13 mouse cellular contexts compared by ENCODE assay signal in the genomic region with DNA sequence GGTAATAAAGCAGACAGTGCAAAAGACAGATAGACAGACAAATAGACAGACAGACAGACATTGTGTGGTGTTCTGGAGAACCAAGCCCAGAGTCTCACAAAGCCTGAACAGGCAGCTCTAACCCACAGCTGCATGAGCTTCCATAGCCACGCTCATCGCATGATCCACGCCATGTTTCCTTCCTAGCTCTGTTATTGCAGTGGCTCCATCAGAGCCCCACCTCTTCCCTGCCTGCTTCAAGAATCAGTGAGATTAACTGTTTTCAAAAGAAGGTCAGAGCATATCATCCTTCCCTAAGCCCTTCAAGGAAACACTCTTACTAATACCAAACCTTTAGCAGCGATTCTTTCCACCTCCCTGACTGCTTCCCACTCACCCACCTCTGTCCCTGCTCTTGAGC. TPM values are rescaled to one million over a fixed set of nuclear protein-coding genes. Genes with fewer than 3 reads are reported as not detected.
DNase-seq lines count a peak whose midpoint lies in the region; ATAC-seq and TF ChIP-seq lines count a peak whose summit lies in the region.
"Had no signal": no experiment of that assay in that cellular context is flagged by ENCODE, and none has a peak within 500 bp of the region (broad histone marks: within the 10 kb centered on the region; RNA-seq: fewer than 3 reads in every experiment).

No protein-coding gene starts in this region.

- no peak overlapping the region for H3K4me2 ChIP-seq in forebrain, postnatal 0 days (ENCODE audit: low read depth)
- peak overlapping the region; percentile 49 for H3K4me2 ChIP-seq in liver, embryonic 15.5 days
- H3K4me2 ChIP-seq: forebrain, embryonic 12.5 days; hindbrain, embryonic 15.5 days had no signal

- no peaks in the 10 kb centered on the region for H3K27me3 ChIP-seq in forebrain, embryonic 10.5 days (ENCODE audit: poor library complexity, severe bottlenecking)
- H3K27me3 ChIP-seq in forebrain, postnatal 0 days (ENCODE audit: insufficient read depth, low read length), result no peaks in the 10 kb centered on the region
- no peaks in the 10 kb centered on the region for H3K27me3 ChIP-seq in megakaryocyte, embryonic 14.5 days (replicated peaks)
- no peaks in the 10 kb centered on the region for H3K27me3 ChIP-seq in liver, embryonic 15.5 days
- H3K27me3 ChIP-seq: forebrain, embryonic 12.5 days; hindbrain, embryonic 15.5 days had no signal

- H3K4me1 ChIP-seq in forebrain, embryonic 10.5 days, result peaks cover 27% of the 10 kb centered on the region
- no peaks in the 10 kb centered on the region for H3K4me1 ChIP-seq in forebrain, postnatal 0 days (ENCODE audit: insufficient read depth)
- peaks cover 81% of the 10 kb centered on the region for H3K4me1 ChIP-seq in megakaryocyte, embryonic 14.5 days
- peaks cover 80% of the 10 kb centered on the region for H3K4me1 ChIP-seq in liver, embryonic 15.5 days (replicated peaks)

- no peak for ATAC-seq in forebrain, postnatal 0 days
- ATAC-seq in megakaryocyte, adult 5-6 weeks (ENCODE audit: poor library complexity, severe bottlenecking), result no peak
- peak; percentile 23 for ATAC-seq in liver, embryonic 15.5 days (ENCODE audit: insufficient read depth)

- no peak overlapping the region for H3K4me3 ChIP-seq in forebrain, embryonic 10.5 days
- no peak overlapping the region for H3K4me3 ChIP-seq in forebrain, postnatal 0 days (ENCODE audit: low read depth, low read length)
- peak overlapping the region; percentile 88 for H3K4me3 ChIP-seq in megakaryocyte, embryonic 14.5 days (replicated peaks)
- peak overlapping the region; percentile 1 for H3K4me3 ChIP-seq in liver, embryonic 15.5 days (replicated peaks)
- H3K4me3 ChIP-seq: forebrain, embryonic 12.5 days; hindbrain, embryonic 15.5 days had no signal

- TF ChIP-seq CTCF in forebrain, postnatal 0 days (IDR thresholded peaks at IDR 0.05; ENCODE audit: low read depth), result no peak

- DNase-seq in forebrain, embryonic 10.5 days (ENCODE audit: extremely low spot score, low spot score), result no peak
- DNase-seq in forebrain, postnatal 0 days, result no peak
- DNase-seq in c-Kit-positive CD71-positive TER-119-positive erythroid progenitor cells, embryonic 14.5 days (ENCODE audit: low spot score), result peak; percentile 56
- no peak for DNase-seq in layer of hippocampus, adult 18-20 months (ENCODE audit: low spot score in 2 of 2)
- no peak for DNase-seq in embryo, embryonic 10 days (ENCODE audit: low spot score)
- DNase-seq: gastrocnemius, postnatal 14 days; left cerebral cortex, postnatal 4 days; lung, postnatal 14 days had no signal

- 62% methylated on average over 4 of the region's 4 CpGs for WGBS in forebrain, embryonic 10.5 days
- 75% methylated on average over 4 of the region's 4 CpGs for WGBS in forebrain, postnatal 0 days
- 26% methylated on average over 4 of the region's 4 CpGs for WGBS in liver, embryonic 15.5 days (ENCODE audit: insufficient replicate concordance)

- H3K27ac ChIP-seq in forebrain, embryonic 10.5 days, result 0 out of 2 replicates have a peak overlapping the region, but pooled peaks have one; percentile 31
- H3K27ac ChIP-seq in forebrain, postnatal 0 days (ENCODE audit: low read depth, low read length), result no peak overlapping the region
- H3K27ac ChIP-seq in liver, embryonic 15.5 days (replicated peaks), result peak overlapping the region; percentile 87
- H3K27ac ChIP-seq: forebrain, embryonic 12.5 days; hindbrain, embryonic 15.5 days had no signal

- no peaks in the 10 kb centered on the region; the same call in 1 of the 2 replicates for H3K36me3 ChIP-seq in forebrain, embryonic 10.5 days (replicated peaks)
- H3K36me3 ChIP-seq in forebrain, postnatal 0 days (ENCODE audit: insufficient read depth), result no peaks in the 10 kb centered on the region
- H3K36me3 ChIP-seq in megakaryocyte, embryonic 14.5 days (replicated peaks; ENCODE audit: low read length), result peaks cover 26% of the 10 kb centered on the region
- peaks cover 16% of the 10 kb centered on the region for H3K36me3 ChIP-seq in liver, embryonic 15.5 days (replicated peaks)
- H3K36me3 ChIP-seq: forebrain, embryonic 12.5 days; hindbrain, embryonic 15.5 days had no signal

- no peaks in the 10 kb centered on the region for H3K9me3 ChIP-seq in forebrain, embryonic 10.5 days
- H3K9me3 ChIP-seq in forebrain, postnatal 0 days (ENCODE audit: low read length), result no peaks in the 10 kb centered on the region
- H3K9me3 ChIP-seq in megakaryocyte, embryonic 14.5 days, result no peaks in the 10 kb centered on the region
- no peaks in the 10 kb centered on the region for H3K9me3 ChIP-seq in liver, embryonic 15.5 days (replicated peaks)
- H3K9me3 ChIP-seq: forebrain, embryonic 12.5 days; hindbrain, embryonic 15.5 days had no signal

- H3K9ac ChIP-seq in forebrain, postnatal 0 days, result no peak overlapping the region
- 0 out of 2 replicates have a peak overlapping the region, but pooled peaks have one; percentile 36 for H3K9ac ChIP-seq in liver, embryonic 15.5 days
- H3K9ac ChIP-seq: forebrain, embryonic 12.5 days; hindbrain, embryonic 15.5 days had no signal

RNA-seq across cellular contexts. Expression of gene Cct2, which starts 41.4 kb away (rescaled TPM):
- polyA plus RNA-seq in forebrain, embryonic 10.5 days (2016; fragmentation: Nextera tagmentation; extraction: Ambion mirVana), result 332 and 337 TPM in 2 replicates
- 399 and 404 TPM in 2 replicates for total RNA-seq in forebrain, postnatal 0 days (2014; rRNA removed)
- 240 and 249 TPM in 2 replicates for polyA plus RNA-seq in forebrain, postnatal 0 days (2015; fragmentation: Nextera tagmentation; extraction: Ambion mirVana)
- polyA plus RNA-seq in megakaryocyte, embryonic 14.5 days (2012; ENCODE audit: insufficient read depth, low replicate concordance), result 3.6 and 19.1 TPM in 2 replicates
- total RNA-seq in megakaryocyte, adult 5-6 weeks (2015), result 265 and 283 TPM in 2 replicates
- 250 and 266 TPM in 2 replicates for total RNA-seq in megakaryocyte, adult 5-6 weeks (2017)
- 141 and 142 TPM in 2 replicates for polyA plus RNA-seq in liver, embryonic 15.5 days (2015; fragmentation: Nextera tagmentation; extraction: Ambion mirVana)
- total RNA-seq in layer of hippocampus, adult 18-20 months (2021), result 100 to 1,000 TPM; 174 to 178 TPM

RNA-seq across cellular contexts. Expression of gene Frs2, which starts 43.3 kb away (rescaled TPM):
- 15.8 and 18.1 TPM in 2 replicates for polyA plus RNA-seq in forebrain, embryonic 10.5 days (2016; fragmentation: Nextera tagmentation; extraction: Ambion mirVana)
- total RNA-seq in forebrain, postnatal 0 days (2014; rRNA removed), result 17.0 and 28.7 TPM in 2 replicates
- polyA plus RNA-seq in forebrain, postnatal 0 days (2015; fragmentation: Nextera tagmentation; extraction: Ambion mirVana), result 11.3 and 17.2 TPM in 2 replicates
- polyA plus RNA-seq in megakaryocyte, embryonic 14.5 days (2012; ENCODE audit: insufficient read depth, low replicate concordance), result 0.75 and 1.5 TPM in 2 replicates
- total RNA-seq in megakaryocyte, adult 5-6 weeks (2015), result 22.9 and 25.0 TPM in 2 replicates
- total RNA-seq in megakaryocyte, adult 5-6 weeks (2017), result 9.8 and 10.5 TPM in 2 replicates
- 6.9 and 7.5 TPM in 2 replicates for polyA plus RNA-seq in liver, embryonic 15.5 days (2015; fragmentation: Nextera tagmentation; extraction: Ambion mirVana)
- 10 to 100 TPM; 38.3 to 43.6 TPM for total RNA-seq in layer of hippocampus, adult 18-20 months (2021)

RNA-seq across cellular contexts. Expression of gene Lrrc10, which starts 59.9 kb away (rescaled TPM):
- not detected in 2 replicates for polyA plus RNA-seq in forebrain, embryonic 10.5 days (2016; fragmentation: Nextera tagmentation; extraction: Ambion mirVana)
- not detected in 2 replicates for total RNA-seq in forebrain, postnatal 0 days (2014; rRNA removed)
- 0.13 TPM in 1 of 2 replicates, not detected in the other for polyA plus RNA-seq in forebrain, postnatal 0 days (2015; fragmentation: Nextera tagmentation; extraction: Ambion mirVana)
- not detected in 2 replicates for polyA plus RNA-seq in megakaryocyte, embryonic 14.5 days (2012; ENCODE audit: insufficient read depth, low replicate concordance)
- not detected in 2 replicates for total RNA-seq in megakaryocyte, adult 5-6 weeks (2015)
- not detected in 2 replicates for total RNA-seq in megakaryocyte, adult 5-6 weeks (2017)
- polyA plus RNA-seq in liver, embryonic 15.5 days (2015; fragmentation: Nextera tagmentation; extraction: Ambion mirVana), result not detected in 2 replicates
- not detected for total RNA-seq in layer of hippocampus, adult 18-20 months (2021)
- total RNA-seq: gastrocnemius, postnatal 14 days; left cerebral cortex, postnatal 4 days had no signal
- polyA plus RNA-seq: forebrain, embryonic 12.5 days; hindbrain, embryonic 15.5 days had no signal

Comparison
In these comparisons a context has a peak if more than half of its experiments do, and no peak if none do; other contexts are left out.
1. H3K4me3 ChIP-seq: peak in megakaryocyte, embryonic 14.5 days (single experiment) and liver, embryonic 15.5 days (single experiment); none in forebrain, embryonic 10.5 days (single experiment) and forebrain, postnatal 0 days (single experiment).